Mouse (Mus musculus) MEL (cell line): ENCODE results near the gene Aebp1.

Experiments
- BHLHE40 ChIP-seq: IDR thresholded peaks from 2 replicates; pipeline ENCODE4 v1.6.1; 2012; ENCODE audit warnings: low read depth, mild to moderate bottlenecking, inconsistent platforms, low read length, improper control_type of control experiment, borderline replicate concordance
- CHD2 ChIP-seq: IDR thresholded peaks from 2 replicates; pipeline ENCODE4 v1.6.1; 2011; ENCODE audit warnings: low read length, improper control_type of control experiment
- CTCF ChIP-seq, 3 experiments: IDR thresholded peaks in 2 of 3; conservative IDR thresholded peaks in 1 of 3; 2 replicates each; pipeline ENCODE4 v1.5.1; 2011 to 2012; ENCODE audit warnings: low read length in 3 of 3, low read depth in 2 of 3, mild to moderate bottlenecking in 2 of 3, improper control_type of control experiment in 1 of 3, inconsistent platforms in 1 of 3, mixed read lengths in 1 of 3, moderate library complexity in 1 of 3; ENCODE audit not compliant: control insufficient read depth in 1 of 3, insufficient read depth in 1 of 3, poor library complexity in 1 of 3, severe bottlenecking in 1 of 3
- ELF1 ChIP-seq: IDR thresholded peaks from 2 replicates; pipeline ENCODE4 v1.6.1; 2014; ENCODE audit warnings: low read depth, mild to moderate bottlenecking, inconsistent platforms, low read length, improper control_type of control experiment, moderate library complexity
- EP300 ChIP-seq, 2 experiments: IDR thresholded peaks; 2 replicates each; pipeline ENCODE4 v1.6.1; 2011; ENCODE audit warnings: improper control_type of control experiment in 2 of 2, low read length in 2 of 2, low read depth in 1 of 2, mild to moderate bottlenecking in 1 of 2
- MAFK ChIP-seq: IDR thresholded peaks from 2 replicates; pipeline ENCODE4 v1.6.1; 2011; ENCODE audit warnings: low read depth, mild to moderate bottlenecking, low read length, improper control_type of control experiment, borderline replicate concordance
- MAZ ChIP-seq: IDR thresholded peaks from 2 replicates; pipeline ENCODE4 v1.6.1; 2012; ENCODE audit warnings: low read depth, mild to moderate bottlenecking, inconsistent platforms, low read length, improper control_type of control experiment
- MEF2A ChIP-seq: IDR thresholded peaks from 2 replicates; pipeline ENCODE4 v1.6.1; 2014; ENCODE audit warnings: low read depth, mild to moderate bottlenecking, inconsistent platforms, low read length, improper control_type of control experiment; ENCODE audit not compliant: poor library complexity, insufficient replicate concordance, severe bottlenecking; ENCODE audit errors: extremely low read depth
- POLR2A ChIP-seq, 2 experiments: IDR thresholded peaks; 2 replicates each; pipeline ENCODE4 v1.6.1; 2011 to 2012; ENCODE audit warnings: low read length in 2 of 2, mild to moderate bottlenecking in 2 of 2, control low read depth in 1 of 2, improper control_type of control experiment in 1 of 2, low read depth in 1 of 2, moderate library complexity in 1 of 2; ENCODE audit not compliant: control insufficient read depth in 1 of 2, insufficient read depth in 1 of 2, poor library complexity in 1 of 2
- RAD21 ChIP-seq: IDR thresholded peaks from 2 replicates; pipeline ENCODE4 v1.6.1; 2011; ENCODE audit warnings: mild to moderate bottlenecking, low read depth, low read length, improper control_type of control experiment
- RCOR1 ChIP-seq: IDR thresholded peaks from 2 replicates; pipeline ENCODE4 v1.6.1; 2012; ENCODE audit warnings: low read depth, mild to moderate bottlenecking, inconsistent platforms, low read length, improper control_type of control experiment
- TAL1 ChIP-seq: IDR thresholded peaks from 2 replicates; pipeline ENCODE4 v1.6.1; 2012; ENCODE audit warnings: mild to moderate bottlenecking, inconsistent platforms, low read length, moderate library complexity, mixed read lengths
- ZMIZ1 ChIP-seq: IDR thresholded peaks from 2 replicates; pipeline ENCODE4 v1.6.1; 2012; ENCODE audit warnings: low read depth, mild to moderate bottlenecking, inconsistent platforms, low read length, improper control_type of control experiment, moderate library complexity

- no peak for TF ChIP-seq POLR2A (IDR thresholded peaks at IDR 0.05; ENCODE audit: control insufficient read depth in 1 of 2, insufficient read depth in 1 of 2, low read depth in 1 of 2, low read length in 2 of 2, poor library complexity in 1 of 2)
- TF ChIP-seq EP300 (IDR thresholded peaks at IDR 0.05; ENCODE audit: low read depth in 1 of 2, low read length in 2 of 2), result no peak
- no peak for TF ChIP-seq CTCF (IDR thresholded peaks at IDR 0.05 in 2 of 3, conservative IDR thresholded peaks at IDR 0.05 in 1 of 3; ENCODE audit: control insufficient read depth in 1 of 3, insufficient read depth in 1 of 3, low read depth in 2 of 3, low read length in 3 of 3, poor library complexity in 1 of 3, severe bottlenecking in 1 of 3)
- TF ChIP-seq MAZ, result no peak
- TF ChIP-seq CHD2, result no peak
- no peak for TF ChIP-seq MEF2A
- TF ChIP-seq RCOR1, result no peak
- TF ChIP-seq RAD21, result no peak
- no peak for TF ChIP-seq MAFK
- TF ChIP-seq ZMIZ1, result no peak
- TF ChIP-seq ELF1, result no peak
- no peak for TF ChIP-seq BHLHE40
- TF ChIP-seq TAL1, result no peak
Observed at GRCm38 (mm10) chr11:5862394-5863105, 803 bp downstream of the Aebp1 start.
